Mouse (Mus musculus) thymus, adult 2 months (tissue): ENCODE data around the gene Gemin2. TPM values are rescaled to one million over a fixed set of nuclear protein-coding genes. Genes with fewer than 3 reads are reported as not detected.

Experiments
- DNase-seq: peaks from one replicate; pipeline ENCODE4 v3.0.0; 2021
- H3K27ac ChIP-seq: fragments of 200-500 bp; 2 replicates; pipeline ENCODE4 v1.5.1; 2012; ENCODE audit warnings: low read length, control low read depth; ENCODE audit not compliant: control insufficient read depth, insufficient read depth
- H3K27me3 ChIP-seq: fragments of 200-500 bp; 2 replicates; pipeline ENCODE4 v1.6.1; 2012; ENCODE audit warnings: mild to moderate bottlenecking, low read length, moderate library complexity, mixed read lengths; ENCODE audit not compliant: control insufficient read depth, insufficient read depth
- H3K36me3 ChIP-seq: fragments of 200-500 bp; 2 replicates; pipeline ENCODE4 v1.6.1; 2012; ENCODE audit warnings: mild to moderate bottlenecking, low read length, moderate library complexity; ENCODE audit not compliant: control insufficient read depth, insufficient read depth
- H3K4me1 ChIP-seq: fragments of 200-500 bp; replicated peaks from 2 replicates; pipeline ENCODE4 v1.6.1; 2012; ENCODE audit warnings: low read length; ENCODE audit not compliant: control insufficient read depth, insufficient read depth
- H3K4me3 ChIP-seq: fragments of 200-500 bp; 2 replicates; pipeline ENCODE4 v1.5.1; 2012; ENCODE audit warnings: mild to moderate bottlenecking, low read length, control low read depth, moderate library complexity; ENCODE audit not compliant: control insufficient read depth, insufficient read depth
- CTCF ChIP-seq: fragments of 200-500 bp; IDR thresholded peaks from 2 replicates; pipeline ENCODE4 v1.5.1; 2012; ENCODE audit warnings: mild to moderate bottlenecking, control low read depth, low read length, moderate library complexity, borderline replicate concordance; ENCODE audit not compliant: control insufficient read depth, poor library complexity, insufficient read depth; ENCODE audit errors: extremely low read depth
- POLR2A ChIP-seq: fragments of 200-500 bp; IDR thresholded peaks from 2 replicates; pipeline ENCODE4 v1.6.1; 2012; ENCODE audit warnings: mild to moderate bottlenecking, low read length, control low read depth, moderate library complexity; ENCODE audit not compliant: control insufficient read depth, poor library complexity, insufficient read depth; ENCODE audit errors: extremely low read depth
- WGBS: fragments of 180-500 bp; shearing (Covaris S2); methylation state at CpG from one replicate; pipeline ENCODE4 v1.1.7; 2018; 5-methylcytosine and 5-hydroxymethylcytosine counted together
- polyA plus RNA-seq: library from polyadenylated mRNA; depleted of rRNA; stranded (reverse); fragments of >200 nt; gene quantifications from 2 replicates; pipeline ENCODE4 v1.2.3, GENCODE M21; 2012

Gene Gemin2
- polyA plus RNA-seq, 1 experiment: 5.2 TPM

GRCm38 (mm10) chr12:59039162-59039970 lies 26.2 kb downstream of the Gemin2 start:
- Histone ChIP-seq H3K4me3 (no peak overlapping the region), H3K36me3 (peaks cover 18% of the 10 kb centered on the region), H3K27ac (no peak overlapping the region), H3K4me1 (no peaks in the 10 kb centered on the region), H3K27me3 (no peaks in the 10 kb centered on the region)
- no peak for DNase-seq
- no peak for TF ChIP-seq POLR2A
- no peak for TF ChIP-seq CTCF
- WGBS: 92% methylated on average over 10 of the region's 10 CpGs

DNA sequence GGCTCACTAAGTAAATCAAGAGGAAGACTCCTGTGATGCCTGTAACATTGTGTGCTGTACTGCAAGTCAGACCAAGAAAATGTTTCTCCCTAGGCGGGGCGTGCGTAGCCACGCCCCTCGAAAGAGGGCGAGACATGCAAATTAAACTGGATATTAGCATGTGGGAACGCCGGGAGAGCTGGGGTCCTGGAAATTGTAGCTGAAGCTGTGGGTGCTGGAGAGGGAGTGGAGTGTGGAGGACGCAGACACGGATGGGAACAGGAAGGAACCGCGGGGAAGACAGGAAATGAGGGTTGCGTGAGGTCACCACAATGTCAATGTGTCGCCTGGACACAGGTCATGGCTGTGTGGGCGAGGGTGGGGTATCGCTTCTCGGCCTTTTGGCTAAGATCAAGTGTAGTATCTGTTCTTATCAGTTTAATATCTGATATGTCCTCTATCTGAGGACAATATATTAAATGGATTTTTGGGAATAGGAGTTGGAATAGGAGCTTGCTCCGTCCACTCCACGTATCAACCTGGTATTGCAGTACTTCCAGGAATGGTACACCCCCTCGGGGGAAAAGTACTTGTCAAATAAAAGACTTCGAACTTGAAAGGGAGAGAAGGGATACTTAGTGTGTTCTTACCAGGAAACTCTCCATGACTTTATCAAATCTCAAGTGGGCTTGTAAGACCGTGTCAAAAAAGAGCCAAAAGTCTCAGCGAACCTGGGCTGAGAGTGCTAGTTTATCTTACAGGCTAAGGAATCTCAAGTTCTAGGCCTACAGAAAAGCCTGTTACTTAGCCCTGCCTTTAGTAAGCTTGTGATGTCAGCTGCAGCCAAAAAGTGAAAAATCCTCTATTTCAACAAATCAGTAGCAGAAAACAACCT lies 27.0 kb downstream of the Gemin2 start:
- Histone ChIP-seq H3K27ac (no peak overlapping the region), H3K4me3 (no peak overlapping the region), H3K36me3 (peaks cover 22% of the 10 kb centered on the region), H3K4me1 (no peaks in the 10 kb centered on the region), H3K27me3 (no peaks in the 10 kb centered on the region)
- no peak for TF ChIP-seq POLR2A
- 64% methylated on average over 23 of the region's 23 CpGs for WGBS
- no peak for DNase-seq

- DNase-seq: no peak
- Histone ChIP-seq H3K4me3 (no peak overlapping the region), H3K27me3 (no peaks in the 10 kb centered on the region), H3K4me1 (no peaks in the 10 kb centered on the region), H3K36me3 (peaks cover 25% of the 10 kb centered on the region), H3K27ac (no peak overlapping the region)
- no peak for TF ChIP-seq CTCF
- 81% methylated on average over 7 of the region's 7 CpGs for WGBS
Observed at GRCm38 (mm10) chr12:59040851-59041250, 27.7 kb downstream of the Gemin2 start.

DNA sequence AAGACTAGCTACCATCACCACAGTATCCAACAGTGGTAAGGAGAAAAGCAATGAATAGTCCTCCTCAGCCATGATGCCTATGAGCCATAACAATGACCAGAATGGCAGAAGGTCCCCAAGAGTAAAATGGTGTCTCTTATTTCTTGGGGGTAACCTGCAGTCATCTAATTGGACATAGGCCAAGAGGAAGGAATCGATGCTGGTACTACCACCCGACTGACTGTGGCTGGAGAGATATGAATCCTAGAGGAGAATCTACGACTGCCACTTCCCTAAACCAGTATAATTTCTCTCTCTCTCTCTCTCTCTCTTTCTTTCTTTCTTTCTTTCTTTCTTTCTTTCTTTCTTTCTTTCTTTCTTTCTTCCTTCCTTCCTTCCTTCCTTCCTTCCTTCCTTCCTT lies 39.3 kb downstream of the Gemin2 start:
- H3K36me3 ChIP-seq: peaks cover 23% of the 10 kb centered on the region
- H3K4me1 ChIP-seq: peaks cover 5% of the 10 kb centered on the region; the same call in 1 of the 2 replicates

GRCm38 (mm10) chr12:59053166-59053565 lies 40.0 kb downstream of the Gemin2 start:
- Histone ChIP-seq H3K27me3 (no peaks in the 10 kb centered on the region), H3K36me3 (peaks cover 21% of the 10 kb centered on the region), H3K4me3 (no peak overlapping the region), H3K27ac (no peak overlapping the region), H3K4me1 (peaks cover 5% of the 10 kb centered on the region; the same call in 1 of the 2 replicates)
- WGBS: 96% methylated on average over 5 of the region's 5 CpGs
- no peak for DNase-seq
- no peak for TF ChIP-seq POLR2A
- no peak for TF ChIP-seq CTCF

More for the DNA sequence above, 39.3 kb downstream of the Gemin2 start:
- no peak for DNase-seq
- no peak overlapping the region for H3K27ac ChIP-seq
- WGBS: 84% methylated on average over 3 of the region's 3 CpGs
- no peak for TF ChIP-seq POLR2A
- TF ChIP-seq CTCF: no peak
- H3K27me3 ChIP-seq: no peaks in the 10 kb centered on the region
- no peak overlapping the region for H3K4me3 ChIP-seq

GRCm38 (mm10) chr12:59053976-59054375 lies 40.8 kb downstream of the Gemin2 start:
- Histone ChIP-seq H3K4me1 (peaks cover 5% of the 10 kb centered on the region; the same call in 1 of the 2 replicates), H3K27me3 (no peaks in the 10 kb centered on the region), H3K36me3 (peaks cover 13% of the 10 kb centered on the region), H3K4me3 (no peak overlapping the region), H3K27ac (no peak overlapping the region)
- no peak for DNase-seq
- TF ChIP-seq POLR2A (no peak), CTCF (no peak)
